Mouse (Mus musculus) erythroblast, embryonic 14.5 days (primary cell): ENCODE data around the gene Tnk2.

ENCODE experiments used
- GATA1 ChIP-seq: IDR thresholded peaks from 2 replicates; pipeline ENCODE4 v1.6.1; 2012; ENCODE audit warnings: low read length, inconsistent platforms, mixed read lengths
- TAL1 ChIP-seq: IDR thresholded peaks from 3 replicates; pipeline ENCODE4 v1.6.1; 2012; ENCODE audit warnings: low read length, inconsistent platforms, mixed read lengths

DNA sequence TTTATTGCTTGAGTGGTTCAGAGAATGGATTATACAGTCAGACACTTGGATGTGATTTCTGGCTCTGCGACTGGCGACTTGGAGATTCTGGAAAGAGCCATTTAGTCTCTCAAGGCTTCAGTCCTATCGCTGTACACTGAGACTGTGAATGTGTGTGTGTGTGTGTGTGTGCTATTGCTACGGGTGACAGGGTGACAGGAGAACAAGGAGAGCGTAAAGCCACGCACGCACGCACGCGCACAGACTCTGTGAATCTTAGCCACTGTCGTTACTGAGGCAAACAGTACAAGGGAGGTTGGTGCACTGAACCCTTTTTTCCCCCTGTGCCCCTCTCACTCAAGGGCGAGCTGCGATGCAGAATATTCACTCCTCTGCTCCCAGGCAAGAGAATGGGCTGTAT, 1.4 kb upstream of the Tnk2 start:
- TF ChIP-seq TAL1 (no peak), GATA1 (no peak)
